Mouse (Mus musculus) small intestine, adult 2 months (tissue): ENCODE results near the gene Ehbp1. TPM values are rescaled to one million over a fixed set of nuclear protein-coding genes. Genes with fewer than 3 reads are reported as not detected.

ENCODE experiments used
- H3K27ac ChIP-seq: fragments of 200-500 bp; 2 replicates; pipeline ENCODE4 v1.5.1; 2012; ENCODE audit warnings: low read depth, low read length, control low read depth, inconsistent platforms; ENCODE audit not compliant: insufficient read depth
- H3K27me3 ChIP-seq: fragments of 200-500 bp; 2 replicates; pipeline ENCODE4 v1.6.1; 2012; ENCODE audit warnings: mild to moderate bottlenecking, moderate library complexity, low read length, inconsistent platforms; ENCODE audit not compliant: control insufficient read depth, insufficient read depth
- H3K36me3 ChIP-seq: fragments of 200-500 bp; 2 replicates; pipeline ENCODE4 v1.6.1; 2012; ENCODE audit warnings: mild to moderate bottlenecking, low read length, control low read depth, inconsistent platforms; ENCODE audit not compliant: control insufficient read depth, insufficient read depth
- H3K4me1 ChIP-seq: fragments of 200-500 bp; 2 replicates; pipeline ENCODE4 v1.6.1; 2012; ENCODE audit warnings: low read length, inconsistent platforms, mixed read lengths; ENCODE audit not compliant: control insufficient read depth, insufficient read depth, insufficient read length
- H3K4me3 ChIP-seq: fragments of 200-500 bp; 2 replicates; pipeline ENCODE4 v1.5.1; 2012; ENCODE audit warnings: low read depth, mild to moderate bottlenecking, control low read depth, inconsistent platforms, low read length, moderate library complexity
- CTCF ChIP-seq: fragments of 200-500 bp; IDR thresholded peaks from 2 replicates; pipeline ENCODE4 v1.5.1; 2012; ENCODE audit warnings: low read depth, mild to moderate bottlenecking, control low read depth, inconsistent platforms, low read length, moderate library complexity, mixed read lengths; ENCODE audit not compliant: insufficient replicate concordance, insufficient read length; ENCODE audit errors: extremely low read depth
- POLR2A ChIP-seq: fragments of 200-500 bp; IDR thresholded peaks from 2 replicates; pipeline ENCODE4 v1.6.1; 2012; ENCODE audit warnings: low read depth, mild to moderate bottlenecking, control low read depth, inconsistent platforms, low read length, moderate library complexity
- WGBS: fragments of 180-500 bp; shearing (Covaris S2); methylation state at CpG from one replicate; pipeline ENCODE4 v1.1.7; 2018; 5-methylcytosine and 5-hydroxymethylcytosine counted together
- polyA plus RNA-seq: library from polyadenylated mRNA; depleted of rRNA; stranded (reverse); fragments of >200 nt; gene quantifications from 2 replicates; pipeline ENCODE4 v1.2.3, GENCODE M21; 2012

Gene Ehbp1
- polyA plus RNA-seq, 1 experiment: 0.70 TPM

GRCm38 (mm10) chr11:21995534-21996324, 346.4 kb downstream of the Ehbp1 start:
- TF ChIP-seq POLR2A (no peak), CTCF (no peak)
- Histone ChIP-seq H3K4me1 (peaks cover 14% of the 10 kb centered on the region), H3K4me3 (no peak overlapping the region), H3K36me3 (no peaks in the 10 kb centered on the region), H3K27me3 (peaks cover 83% of the 10 kb centered on the region), H3K27ac (no peak overlapping the region)
- WGBS: 9% methylated on average over 27 of the region's 27 CpGs

- no peak overlapping the region for H3K4me3 ChIP-seq
- peaks cover 76% of the 10 kb centered on the region for H3K27me3 ChIP-seq
- no peaks in the 10 kb centered on the region for H3K36me3 ChIP-seq
- TF ChIP-seq CTCF (no peak), POLR2A (no peak)
- peaks cover 12% of the 10 kb centered on the region for H3K4me1 ChIP-seq
- 5% methylated on average over 34 of the region's 34 CpGs for WGBS
- no peak overlapping the region for H3K27ac ChIP-seq
These were observed 347.4 kb downstream of the Ehbp1 start for GRCm38 (mm10) chr11:21994377-21995370.

GRCm38 (mm10) chr11:21993597-21994376, 348.3 kb downstream of the Ehbp1 start:
- peaks cover 12% of the 10 kb centered on the region for H3K4me1 ChIP-seq
- no peaks in the 10 kb centered on the region for H3K36me3 ChIP-seq
- no peak for TF ChIP-seq CTCF
- TF ChIP-seq POLR2A: no peak
- H3K4me3 ChIP-seq: no peak overlapping the region
- H3K27ac ChIP-seq: no peak overlapping the region
- 3% methylated on average over 47 of the region's 47 CpGs for WGBS
- H3K27me3 ChIP-seq: peaks cover 72% of the 10 kb centered on the region

GRCm38 (mm10) chr11:21992761-21993596, 349.1 kb downstream of the Ehbp1 start:
- peaks cover 70% of the 10 kb centered on the region for H3K27me3 ChIP-seq
- TF ChIP-seq POLR2A: no peak
- TF ChIP-seq CTCF: no peak

GRCm38 (mm10) chr11:21988398-21988946, 353.6 kb downstream of the Ehbp1 start:
- no peaks in the 10 kb centered on the region for H3K36me3 ChIP-seq
- peaks cover 5% of the 10 kb centered on the region; the same call in 1 of the 2 replicates for H3K4me1 ChIP-seq
- no peak for TF ChIP-seq CTCF
- no peak for TF ChIP-seq POLR2A
- H3K27ac ChIP-seq: no peak overlapping the region
- H3K27me3 ChIP-seq: peaks cover 26% of the 10 kb centered on the region
- no peak overlapping the region for H3K4me3 ChIP-seq
- 81% methylated on average over 1 of the region's 1 CpGs for WGBS

More at GRCm38 (mm10) chr11:21992761-21993596, 349.1 kb downstream of the Ehbp1 start:
- Histone ChIP-seq H3K36me3 (no peaks in the 10 kb centered on the region), H3K4me3 (no peak overlapping the region), H3K27ac (no peak overlapping the region), H3K4me1 (peaks cover 10% of the 10 kb centered on the region)
- 5% methylated on average over 95 of the region's 96 CpGs for WGBS

GRCm38 (mm10) chr11:21985118-21985517, 357.0 kb downstream of the Ehbp1 start:
- Histone ChIP-seq H3K27me3 (peaks cover 14% of the 10 kb centered on the region), H3K36me3 (no peaks in the 10 kb centered on the region), H3K4me3 (no peak overlapping the region), H3K27ac (no peak overlapping the region), H3K4me1 (no peaks in the 10 kb centered on the region)
- TF ChIP-seq CTCF (no peak), POLR2A (no peak)
- WGBS: 70% methylated on average over 1 of the region's 1 CpGs
